Mouse (Mus musculus) left cerebral cortex, postnatal 14 days (tissue): ENCODE results near the gene Mecom. TPM values are rescaled to one million over a fixed set of nuclear protein-coding genes. Genes with fewer than 3 reads are reported as not detected.

ENCODE experiments used
- DNase-seq, 2 experiments: peaks; one replicate each; pipeline ENCODE4 v3.0.0; 2021 to 2022; ENCODE audit warnings: low spot score in 2 of 2, mixed read lengths in 1 of 2
- intact Hi-C: fragments of 180-260 bp; cut with DNase I; formaldehyde crosslinking; loops from one replicate; pipeline ENCODE4 v1.15.1; 2025
- total RNA-seq, 2 experiments: library from RNA; stranded (reverse); gene quantifications; 2 replicates each; pipeline ENCODE4 v1.2.3; 2021

Mecom gene
- total RNA-seq, 2 experiments from 2014 or later: 5.2 to 6.0 TPM

- intact Hi-C loops: no loop called here
- no peak for DNase-seq
These were observed 155.1 kb downstream of the Mecom start for GRCm38 (mm10) chr3:30392662-30393061.

GRCm38 (mm10) chr3:30392218-30392617 is 155.6 kb downstream of the Mecom start:
- DNase-seq: no peak
- intact Hi-C loops: no loop called here

GRCm38 (mm10) chr3:30390346-30390745 is 157.5 kb downstream of the Mecom start:
- no peak for DNase-seq
- intact Hi-C loops: no loop called here

GRCm38 (mm10) chr3:30380273-30380672 is 167.5 kb downstream of the Mecom start:
- intact Hi-C loops: no loop called here
- DNase-seq: no peak

GRCm38 (mm10) chr3:30379301-30379700 is 168.5 kb downstream of the Mecom start:
- no peak for DNase-seq
- intact Hi-C loops: no loop called here

GRCm38 (mm10) chr3:30371472-30371871 is 176.3 kb downstream of the Mecom start:
- intact Hi-C loops: no loop called here
- no peak for DNase-seq

GRCm38 (mm10) chr3:30370860-30371455 is 176.8 kb downstream of the Mecom start:
- DNase-seq: no peak
- intact Hi-C loops: no loop called here

GRCm38 (mm10) chr3:30366621-30367020 is 181.2 kb downstream of the Mecom start:
- DNase-seq: no peak
- intact Hi-C loops: no loop called here

- intact Hi-C loops: no loop called here
- DNase-seq: no peak
These were observed 186.6 kb downstream of the Mecom start for GRCm38 (mm10) chr3:30361190-30361589.

- DNase-seq: no peak
- intact Hi-C loops: no loop called here
These were observed 193.7 kb downstream of the Mecom start for GRCm38 (mm10) chr3:30353878-30354727.

- intact Hi-C loops: no loop called here
- no peak for DNase-seq
These were observed 198.5 kb downstream of the Mecom start for GRCm38 (mm10) chr3:30349279-30349678.

GRCm38 (mm10) chr3:30344151-30344550 is 203.7 kb downstream of the Mecom start:
- intact Hi-C loops: no loop called here
- DNase-seq: no peak

GRCm38 (mm10) chr3:30332337-30332736 is 215.5 kb downstream of the Mecom start:
- intact Hi-C loops: no loop called here
- DNase-seq: no peak

- no peak for DNase-seq
- intact Hi-C loops: no loop called here
These were observed 217.3 kb downstream of the Mecom start for GRCm38 (mm10) chr3:30330476-30330875.

GRCm38 (mm10) chr3:30330021-30330420 is 217.8 kb downstream of the Mecom start:
- DNase-seq: no peak
- intact Hi-C loops: no loop called here

GRCm38 (mm10) chr3:30314955-30315354 is 232.9 kb downstream of the Mecom start:
- intact Hi-C loops: no loop called here
- DNase-seq: no peak

GRCm38 (mm10) chr3:30308081-30308480 is 239.7 kb downstream of the Mecom start:
- no peak for DNase-seq
- intact Hi-C loops: no loop called here

- intact Hi-C loops: no loop called here
- DNase-seq: no peak
These were observed 240.2 kb downstream of the Mecom start for GRCm38 (mm10) chr3:30307601-30308000.

- intact Hi-C loops: no loop called here
- DNase-seq: no peak
These were observed 241.7 kb downstream of the Mecom start for GRCm38 (mm10) chr3:30306080-30306479.

- no peak for DNase-seq
- intact Hi-C loops: no loop called here
These were observed 248.3 kb downstream of the Mecom start for GRCm38 (mm10) chr3:30299460-30299859.

- no peak for DNase-seq
- intact Hi-C loops: no loop called here
These were observed 253.4 kb downstream of the Mecom start for GRCm38 (mm10) chr3:30294433-30294832.
